Mouse (Mus musculus) heart, adult 2 months (tissue): Measurements from ENCODE around the gene Eps8l2. TPM values are rescaled to one million over a fixed set of nuclear protein-coding genes. Genes with fewer than 3 reads are reported as not detected.

Source experiments
- DNase-seq, 2 experiments: peaks; one replicate each; pipeline ENCODE4 v3.0.0; 2021
- H3K27ac ChIP-seq: fragments of 200-600 bp; 2 replicates; pipeline ENCODE4 v1.8.1; 2022
- H3K27me3 ChIP-seq: fragments of 200-500 bp; 2 replicates; pipeline ENCODE4 v1.6.1; 2012; ENCODE audit warnings: mild to moderate bottlenecking, low read length, inconsistent platforms, mixed read lengths; ENCODE audit not compliant: control insufficient read depth, insufficient read depth
- H3K36me3 ChIP-seq: fragments of 200-500 bp; 2 replicates; pipeline ENCODE4 v1.6.1; 2012; ENCODE audit warnings: low read length, inconsistent platforms; ENCODE audit not compliant: control insufficient read depth, insufficient read depth
- H3K4me1 ChIP-seq: fragments of 200-500 bp; 2 replicates; pipeline ENCODE4 v1.6.1; 2011; ENCODE audit warnings: low read length; ENCODE audit not compliant: control insufficient read depth, insufficient read depth
- H3K4me3 ChIP-seq: fragments of 200-600 bp; 2 replicates; pipeline ENCODE4 v1.8.1; 2022
- H3K79me2 ChIP-seq: fragments of 200-500 bp; replicated peaks from 2 replicates; pipeline ENCODE4 v1.6.1; 2012; ENCODE audit warnings: mild to moderate bottlenecking, inconsistent platforms, low read length, moderate library complexity, mixed read lengths; ENCODE audit not compliant: control insufficient read depth, insufficient read depth
- H3K9ac ChIP-seq: fragments of 200-500 bp; 2 replicates; pipeline ENCODE4 v1.6.1; 2012; ENCODE audit warnings: low read depth, mild to moderate bottlenecking, control low read depth, inconsistent platforms, low read length, mixed read lengths
- CTCF ChIP-seq: fragments of 200-600 bp; IDR thresholded peaks from 2 replicates; pipeline ENCODE4 v1.8.1; 2022; ENCODE audit warnings: antibody characterized with exemption, mild to moderate bottlenecking, moderate library complexity
- EP300 ChIP-seq: fragments of 200-500 bp; IDR thresholded peaks from 2 replicates; pipeline ENCODE4 v1.6.1; 2011; ENCODE audit warnings: low read depth, low read length, control low read depth; ENCODE audit not compliant: insufficient read depth
- POLR2A ChIP-seq: fragments of 200-500 bp; IDR thresholded peaks from 2 replicates; pipeline ENCODE4 v1.6.1; 2011; ENCODE audit warnings: mild to moderate bottlenecking, low read depth, low read length, control low read depth; ENCODE audit not compliant: insufficient read depth
- WGBS: fragments of 180-500 bp; shearing (Covaris S2); methylation state at CpG from one replicate; pipeline ENCODE4 v1.1.7; 2018; 5-methylcytosine and 5-hydroxymethylcytosine counted together
- intact Hi-C: fragments of 180-260 bp; cut with DNase I; formaldehyde crosslinking; loops from one replicate; pipeline ENCODE4 v1.15.1; 2025
- polyA plus RNA-seq: library from polyadenylated mRNA; depleted of rRNA; stranded (reverse); fragments of >200 nt; gene quantifications from 2 replicates; pipeline ENCODE4 v1.2.3, GENCODE M21; 2012
- total RNA-seq, 2 experiments: library from RNA; stranded (reverse); gene quantifications; 2 replicates each; pipeline ENCODE4 v1.2.3; 2021

Eps8l2 gene
- total and polyA plus RNA-seq, 3 experiments = 3.8 to 8.9 (median 4.3) TPM

GRCm38 (mm10) chr7:141341689-141342226 is 3.1 kb downstream of the Eps8l2 start:
- no peak for DNase-seq
- H3K36me3 ChIP-seq = no peaks in the 10 kb centered on the region
- WGBS = 81% methylated on average over 10 of the region's 10 CpGs
- no peaks in the 10 kb centered on the region for H3K27me3 ChIP-seq
- TF ChIP-seq POLR2A (no peak), CTCF (no peak), EP300 (no peak)
- no peak overlapping the region for H3K4me3 ChIP-seq
- H3K4me1 ChIP-seq = peaks cover 5% of the 10 kb centered on the region
- H3K79me2 ChIP-seq = no peaks in the 10 kb centered on the region
- no peak overlapping the region for H3K9ac ChIP-seq
- intact Hi-C loops = no loop called here
- no peak overlapping the region for H3K27ac ChIP-seq

GRCm38 (mm10) chr7:141343230-141343629 is 4.5 kb downstream of the Eps8l2 start:
- Histone ChIP-seq H3K4me3 (no peak overlapping the region), H3K36me3 (no peaks in the 10 kb centered on the region), H3K27me3 (no peaks in the 10 kb centered on the region), H3K9ac (no peak overlapping the region), H3K79me2 (no peaks in the 10 kb centered on the region), H3K27ac (no peak overlapping the region), H3K4me1 (no peaks in the 10 kb centered on the region; the same call in 1 of the 2 replicates)
- intact Hi-C loops = no loop called here
- WGBS = 77% methylated on average over 2 of the region's 2 CpGs
- DNase-seq = no peak
- TF ChIP-seq EP300 (no peak), POLR2A (no peak), CTCF (no peak)

GRCm38 (mm10) chr7:141343696-141344095 is 5.0 kb downstream of the Eps8l2 start:
- no peak overlapping the region for H3K4me3 ChIP-seq
- WGBS = 61% methylated on average over 7 of the region's 7 CpGs
- no peaks in the 10 kb centered on the region for H3K27me3 ChIP-seq
- H3K36me3 ChIP-seq = no peaks in the 10 kb centered on the region
- H3K79me2 ChIP-seq = no peaks in the 10 kb centered on the region
- no peak overlapping the region for H3K9ac ChIP-seq
- no peak overlapping the region for H3K27ac ChIP-seq
- no peaks in the 10 kb centered on the region for H3K4me1 ChIP-seq
- TF ChIP-seq POLR2A = no peak
- no peak for TF ChIP-seq CTCF
- TF ChIP-seq EP300 = no peak
- intact Hi-C loops = no loop called here
- DNase-seq = no peak

- Histone ChIP-seq H3K27ac (no peak overlapping the region), H3K9ac (no peak overlapping the region), H3K4me3 (no peak overlapping the region), H3K27me3 (no peaks in the 10 kb centered on the region), H3K36me3 (no peaks in the 10 kb centered on the region), H3K79me2 (no peaks in the 10 kb centered on the region), H3K4me1 (no peaks in the 10 kb centered on the region)
- TF ChIP-seq CTCF = no peak
- no peak for TF ChIP-seq POLR2A
- no peak for TF ChIP-seq EP300
- no peak for DNase-seq
- 87% methylated on average over 5 of the region's 5 CpGs for WGBS
- intact Hi-C loops = no loop called here
Measured at GRCm38 (mm10) chr7:141344787-141345186, 6.1 kb downstream of the Eps8l2 start.

- H3K27me3 ChIP-seq = no peaks in the 10 kb centered on the region
- intact Hi-C loops = no loop called here
- no peaks in the 10 kb centered on the region for H3K79me2 ChIP-seq
- no peaks in the 10 kb centered on the region for H3K4me1 ChIP-seq
- DNase-seq = no peak
- no peak overlapping the region for H3K27ac ChIP-seq
- H3K4me3 ChIP-seq = no peak overlapping the region
- no peak overlapping the region for H3K9ac ChIP-seq
- no peaks in the 10 kb centered on the region for H3K36me3 ChIP-seq
- WGBS = 80% methylated on average over 6 of the region's 6 CpGs
- TF ChIP-seq EP300 (no peak), CTCF (no peak), POLR2A (no peak)
Measured at GRCm38 (mm10) chr7:141351061-141351460, 12.4 kb downstream of the Eps8l2 start.

GRCm38 (mm10) chr7:141355051-141355450 is 16.4 kb downstream of the Eps8l2 start:
- Histone ChIP-seq H3K27ac (no peak overlapping the region), H3K4me1 (no peaks in the 10 kb centered on the region), H3K79me2 (no peaks in the 10 kb centered on the region), H3K9ac (no peak overlapping the region), H3K27me3 (peaks cover 2% of the 10 kb centered on the region), H3K4me3 (no peak overlapping the region), H3K36me3 (no peaks in the 10 kb centered on the region)
- TF ChIP-seq CTCF (no peak), POLR2A (no peak), EP300 (no peak)
- WGBS = 80% methylated on average over 8 of the region's 8 CpGs
- no peak for DNase-seq
- intact Hi-C loops = no loop called here
